Mouse (Mus musculus): Measurements from ENCODE around the gene Relb. TPM values are rescaled to one million over a fixed set of nuclear protein-coding genes. Genes with fewer than 3 reads are reported as not detected.

Gene Relb
- polyA plus RNA-seq, 1 experiment, result 7.1 TPM

GRCm38 (mm10) chr7:19651063-19651786, 22.0 kb upstream of the Relb start:
- H3K4me3 ChIP-seq (ENCODE audit: insufficient read depth, low read depth, low read length), result no peak overlapping the region
- peaks cover 12% of the 10 kb centered on the region; the same call in 1 of the 2 replicates for H3K4me1 ChIP-seq (ENCODE audit: control insufficient read depth, insufficient read depth, insufficient read length, low read length)
- H3K27ac ChIP-seq (replicated peaks; ENCODE audit: low read depth, low read length), result 0 out of 2 replicates have a peak overlapping the region, but pooled peaks have one; percentile 34

DNA sequence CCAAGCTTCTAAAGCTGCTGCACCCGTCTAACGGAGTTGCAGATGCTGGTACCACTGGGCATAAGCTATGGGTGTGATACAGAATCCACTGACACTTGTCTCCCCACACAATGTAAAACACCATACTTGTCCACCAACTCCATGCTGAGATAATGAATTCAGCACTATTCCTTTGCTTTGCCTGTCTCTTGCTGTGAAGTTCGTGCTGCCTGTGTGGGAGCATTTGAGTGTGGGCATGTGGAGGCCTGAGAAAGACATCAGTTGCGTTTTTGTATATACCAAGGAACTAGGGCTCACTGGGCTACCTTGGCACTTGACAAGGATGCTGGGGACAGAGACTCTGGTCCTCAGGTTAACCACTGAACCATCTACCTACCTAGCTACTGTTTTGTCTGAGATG, 12.0 kb upstream of the Relb start:
- no peak overlapping the region for H3K27ac ChIP-seq (replicated peaks; ENCODE audit: low read depth, low read length)
- H3K4me1 ChIP-seq (ENCODE audit: control insufficient read depth, insufficient read depth, insufficient read length, low read length), result no peaks in the 10 kb centered on the region
- no peak overlapping the region for H3K4me3 ChIP-seq (ENCODE audit: insufficient read depth, low read depth, low read length)

GRCm38 (mm10) chr7:19635074-19635827, 6.0 kb upstream of the Relb start:
- no peak overlapping the region for H3K4me3 ChIP-seq (ENCODE audit: insufficient read depth, low read depth, low read length)
- no peak overlapping the region for H3K27ac ChIP-seq (replicated peaks; ENCODE audit: low read depth, low read length)
- H3K4me1 ChIP-seq (ENCODE audit: control insufficient read depth, insufficient read depth, insufficient read length, low read length), result no peaks in the 10 kb centered on the region

DNA sequence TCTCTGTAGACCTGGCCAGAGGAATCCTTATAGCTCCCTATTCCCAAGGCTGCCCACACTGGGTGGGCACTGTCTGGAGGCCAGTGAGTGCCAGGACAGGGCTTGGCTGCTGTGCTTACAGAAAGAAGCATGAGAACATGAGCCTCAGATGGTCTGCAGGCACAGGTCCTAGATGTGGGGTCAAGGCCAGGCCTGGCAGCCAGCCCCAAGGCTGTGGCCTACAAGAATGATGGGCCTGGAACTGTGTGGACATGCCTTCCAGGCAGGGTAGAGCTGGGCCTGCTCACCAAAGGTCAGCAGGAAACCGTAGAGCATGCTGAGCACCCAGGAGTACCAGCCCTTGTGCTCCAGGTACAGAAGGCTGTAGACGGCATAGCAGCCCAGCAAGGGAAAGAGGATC, 5.4 kb upstream of the Relb start:
- Histone ChIP-seq H3K4me1 (ENCODE audit: control insufficient read depth, insufficient read depth, insufficient read length, low read length) (peaks cover 2% of the 10 kb centered on the region; the same call in 1 of the 2 replicates), H3K27ac (replicated peaks; ENCODE audit: low read depth, low read length) (no peak overlapping the region), H3K4me3 (ENCODE audit: insufficient read depth, low read depth, low read length) (no peak overlapping the region)

DNA sequence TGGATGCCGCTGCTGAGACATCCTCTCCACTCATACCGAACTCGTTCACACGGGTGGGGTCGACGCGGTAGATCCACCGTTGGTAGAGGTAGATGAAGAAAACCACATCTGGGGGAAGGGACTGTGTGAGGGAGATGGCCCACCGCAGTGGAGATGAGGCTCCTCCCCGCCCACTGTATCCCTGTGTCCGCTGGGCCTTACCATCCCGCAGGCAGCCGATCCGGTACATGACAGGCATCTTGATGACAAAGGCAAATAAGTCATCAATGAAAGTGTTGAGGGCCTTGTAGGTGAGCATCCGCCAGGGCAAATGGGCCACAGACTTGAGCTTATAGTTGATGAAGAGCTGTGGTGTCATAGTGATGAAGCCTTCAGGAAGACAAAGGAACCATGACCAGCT, 4.6 kb upstream of the Relb start:
- Histone ChIP-seq H3K27ac (replicated peaks; ENCODE audit: low read depth, low read length) (no peak overlapping the region), H3K4me3 (ENCODE audit: insufficient read depth, low read depth, low read length) (no peak overlapping the region), H3K4me1 (ENCODE audit: control insufficient read depth, insufficient read depth, insufficient read length, low read length) (peaks cover 3% of the 10 kb centered on the region; the same call in 1 of the 2 replicates)

DNA sequence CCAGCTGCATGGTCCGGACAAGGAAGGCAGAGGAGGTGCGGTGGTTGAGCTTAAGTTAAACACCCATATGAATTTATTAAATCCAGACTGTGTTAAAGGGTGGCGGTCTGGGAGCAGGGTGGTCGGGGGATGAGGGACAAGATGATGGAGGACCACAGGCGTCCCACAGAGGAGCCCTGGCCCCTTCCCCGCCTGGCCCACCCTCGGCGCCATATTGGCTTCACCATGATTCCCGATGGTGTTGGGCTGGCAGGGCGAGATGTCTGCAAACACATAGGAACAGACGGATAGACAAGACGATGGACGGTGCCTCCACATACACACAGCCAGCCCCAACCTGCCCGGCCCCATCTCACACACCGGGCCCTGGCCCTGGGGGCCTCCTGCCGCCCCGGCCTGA, 4.0 kb upstream of the Relb start:
- peaks cover 3% of the 10 kb centered on the region; the same call in 1 of the 2 replicates for H3K4me1 ChIP-seq (ENCODE audit: control insufficient read depth, insufficient read depth, insufficient read length, low read length)
- no peak overlapping the region for H3K27ac ChIP-seq (replicated peaks; ENCODE audit: low read depth, low read length)
- no peak overlapping the region for H3K4me3 ChIP-seq (ENCODE audit: insufficient read depth, low read depth, low read length)

DNA sequence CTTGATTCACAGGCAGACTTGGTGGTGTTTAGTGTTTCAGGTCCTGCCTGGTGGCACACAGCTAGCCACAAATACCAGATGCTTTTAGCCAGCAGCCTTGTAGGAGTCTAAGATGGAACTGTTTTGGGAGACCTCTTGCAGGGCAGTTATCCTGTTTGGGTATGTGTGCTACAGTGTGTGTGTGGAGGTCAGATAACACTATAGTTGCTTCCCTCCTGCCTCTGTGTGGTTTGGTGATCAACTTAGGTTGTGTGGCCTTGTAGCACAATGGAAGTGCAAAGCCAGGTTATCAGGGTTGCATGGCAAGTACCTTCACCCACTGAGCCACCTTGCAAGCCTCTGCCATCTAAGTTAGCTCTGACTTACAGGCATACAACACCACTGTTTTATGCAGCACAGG, 3.5 kb upstream of the Relb start:
- no peak overlapping the region for H3K4me3 ChIP-seq (ENCODE audit: insufficient read depth, low read depth, low read length)
- H3K27ac ChIP-seq (replicated peaks; ENCODE audit: low read depth, low read length), result no peak overlapping the region
- peaks cover 3% of the 10 kb centered on the region; the same call in 1 of the 2 replicates for H3K4me1 ChIP-seq (ENCODE audit: control insufficient read depth, insufficient read depth, insufficient read length, low read length)

GRCm38 (mm10) chr7:19632275-19632674, 3.0 kb upstream of the Relb start:
- Histone ChIP-seq H3K4me3 (ENCODE audit: insufficient read depth, low read depth, low read length) (no peak overlapping the region), H3K4me1 (ENCODE audit: control insufficient read depth, insufficient read depth, insufficient read length, low read length) (peaks cover 3% of the 10 kb centered on the region; the same call in 1 of the 2 replicates), H3K27ac (replicated peaks; ENCODE audit: low read depth, low read length) (no peak overlapping the region)

GRCm38 (mm10) chr7:19628536-19629360, 490 bp downstream of the Relb start:
- Histone ChIP-seq H3K4me3 (ENCODE audit: insufficient read depth, low read depth, low read length) (peak overlapping the region; percentile 73), H3K4me1 (ENCODE audit: control insufficient read depth, insufficient read depth, insufficient read length, low read length) (peaks cover 3% of the 10 kb centered on the region; the same call in 1 of the 2 replicates), H3K27ac (replicated peaks; ENCODE audit: low read depth, low read length) (peak overlapping the region; percentile 84)

- H3K27ac ChIP-seq (replicated peaks; ENCODE audit: low read depth, low read length), result peak overlapping the region; percentile 49
- peak overlapping the region; percentile 55 for H3K4me3 ChIP-seq (ENCODE audit: insufficient read depth, low read depth, low read length)
- peaks cover 3% of the 10 kb centered on the region; the same call in 1 of the 2 replicates for H3K4me1 ChIP-seq (ENCODE audit: control insufficient read depth, insufficient read depth, insufficient read length, low read length)
Measured at GRCm38 (mm10) chr7:19628192-19628535, 1.1 kb downstream of the Relb start.

DNA sequence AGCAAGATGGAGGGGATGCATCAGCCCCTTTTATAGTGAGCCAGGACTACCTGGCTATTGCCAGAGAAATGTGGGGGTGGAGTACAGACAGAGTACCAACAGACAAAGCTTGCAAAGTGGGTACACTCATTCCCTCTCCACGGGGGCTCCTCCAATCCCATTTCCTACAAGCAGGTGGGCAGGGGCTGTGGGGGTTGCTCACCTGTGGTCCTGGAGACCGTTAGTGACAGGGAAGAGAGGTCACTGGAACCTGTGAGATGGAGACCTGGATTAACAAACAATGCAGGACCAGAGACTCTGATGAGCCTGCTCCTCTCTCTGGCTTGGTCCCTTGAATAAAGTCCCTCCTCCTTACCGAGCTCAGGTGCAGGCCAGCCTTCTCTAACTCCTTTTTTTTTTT, 1.5 kb downstream of the Relb start:
- Histone ChIP-seq H3K27ac (replicated peaks; ENCODE audit: low read depth, low read length) (peak overlapping the region; percentile 49), H3K4me3 (ENCODE audit: insufficient read depth, low read depth, low read length) (peak overlapping the region; percentile 55; the same call in 1 of the 2 replicates), H3K4me1 (ENCODE audit: control insufficient read depth, insufficient read depth, insufficient read length, low read length) (peaks cover 3% of the 10 kb centered on the region; the same call in 1 of the 2 replicates)

DNA sequence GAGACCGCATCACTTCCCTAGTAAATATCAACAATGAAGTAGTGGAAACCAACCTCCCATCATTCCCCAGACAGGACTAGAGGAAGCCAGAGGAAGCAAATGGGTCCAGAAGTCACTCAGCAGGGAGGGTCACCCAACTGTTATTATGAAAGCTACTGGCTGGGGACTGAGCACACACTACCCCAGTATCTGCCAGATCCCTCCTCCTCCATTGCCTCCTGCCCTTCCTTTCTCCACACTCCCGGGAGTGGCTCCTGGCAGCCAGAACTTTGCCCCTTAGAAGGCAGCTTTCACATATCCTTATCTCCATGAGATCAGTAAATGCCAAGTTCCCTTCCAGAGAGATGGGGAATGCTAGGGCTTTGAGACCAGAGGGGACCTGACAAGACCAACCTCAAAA, 5.8 kb downstream of the Relb start:
- Histone ChIP-seq H3K27ac (replicated peaks; ENCODE audit: low read depth, low read length) (no peak overlapping the region), H3K4me1 (ENCODE audit: control insufficient read depth, insufficient read depth, insufficient read length, low read length) (no peaks in the 10 kb centered on the region), H3K4me3 (ENCODE audit: insufficient read depth, low read depth, low read length) (no peak overlapping the region)

DNA sequence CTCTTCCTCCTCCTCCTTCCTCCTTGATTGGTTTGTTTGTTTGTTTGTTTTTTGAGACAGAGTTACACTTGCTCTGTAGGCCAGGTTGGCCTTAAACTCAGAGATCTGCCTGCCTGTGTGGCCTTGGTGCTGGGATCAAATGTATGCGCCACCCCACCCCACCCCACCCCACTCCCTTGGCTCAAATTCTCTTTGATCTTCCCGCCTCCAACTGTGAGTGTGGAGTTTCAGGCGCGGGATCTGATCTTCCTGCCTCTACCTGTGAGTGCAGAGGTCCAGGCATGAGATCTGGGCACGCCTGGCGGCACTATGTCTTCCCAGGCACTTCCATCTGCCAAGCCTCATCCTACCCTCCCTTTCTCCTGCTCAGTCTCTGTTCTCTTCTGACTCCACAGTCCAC, 7.0 kb downstream of the Relb start:
- H3K4me3 ChIP-seq (ENCODE audit: insufficient read depth, low read depth, low read length), result no peak overlapping the region
- no peak overlapping the region for H3K27ac ChIP-seq (replicated peaks; ENCODE audit: low read depth, low read length)
- H3K4me1 ChIP-seq (ENCODE audit: control insufficient read depth, insufficient read depth, insufficient read length, low read length), result no peaks in the 10 kb centered on the region

DNA sequence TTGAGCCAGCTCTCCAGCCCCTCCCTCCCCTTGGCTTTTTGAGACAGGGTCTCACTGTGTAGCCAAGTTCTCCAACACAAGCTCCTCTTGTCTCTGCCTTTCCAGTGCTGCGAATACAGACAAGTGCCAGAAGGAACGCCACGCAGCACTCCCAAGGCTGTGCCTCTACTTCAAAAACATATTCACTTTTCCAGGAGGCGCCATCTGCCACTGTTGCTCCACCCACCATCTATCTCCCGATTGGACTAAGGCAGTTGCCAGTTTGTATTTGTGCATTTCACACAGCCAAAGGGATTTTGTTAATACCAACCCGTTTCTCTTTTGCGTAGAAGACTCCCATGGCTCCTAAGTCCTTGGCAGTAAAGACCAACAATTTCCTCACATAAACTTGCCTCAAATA, 8.4 kb downstream of the Relb start:
- no peak overlapping the region for H3K27ac ChIP-seq (replicated peaks; ENCODE audit: low read depth, low read length)
- no peak overlapping the region for H3K4me3 ChIP-seq (ENCODE audit: insufficient read depth, low read depth, low read length)
- H3K4me1 ChIP-seq (ENCODE audit: control insufficient read depth, insufficient read depth, insufficient read length, low read length), result no peaks in the 10 kb centered on the region
